Mouse (Mus musculus) liver, embryonic 14.5 days (tissue): ENCODE data around the gene Fbln2. TPM values are rescaled to one million over a fixed set of nuclear protein-coding genes. Genes with fewer than 3 reads are reported as not detected.

ENCODE experiments used
- ATAC-seq: fragments of 200-750 bp; cut with Nextera tagmentation; 2 replicates; pipeline ENCODE4 v1.8.0; 2017; ENCODE audit warnings: moderate number of reproducible peaks, mild to moderate bottlenecking, moderate library complexity; ENCODE audit not compliant: insufficient read depth
- DNase-seq, 3 experiments: peaks; one replicate each; pipeline ENCODE4 v3.0.0-alpha.2; 2012 to 2013; ENCODE audit warnings: low read depth in 3 of 3, low spot score in 3 of 3
- H3K27ac ChIP-seq: fragments of 300-500 bp; sonication (generic); 2 replicates; pipeline ENCODE4 v1.5.1; 2014; ENCODE audit warnings: moderate library complexity, mild to moderate bottlenecking, control low read depth, inconsistent platforms
- H3K27me3 ChIP-seq: fragments of 300-500 bp; sonication (generic); 2 replicates; pipeline ENCODE4 v1.6.1; 2014; ENCODE audit warnings: mild to moderate bottlenecking, low read length, moderate library complexity; ENCODE audit not compliant: control insufficient read depth, insufficient read depth
- H3K36me3 ChIP-seq: fragments of 300-500 bp; sonication (generic); replicated peaks from 2 replicates; pipeline ENCODE4 v1.6.1; 2014; ENCODE audit warnings: low read depth; ENCODE audit not compliant: control insufficient read depth, insufficient read depth
- H3K4me1 ChIP-seq, 2 experiments: fragments of 200-500 bp in 1 of 2; fragments of 300-500 bp in 1 of 2; sonication (generic) in 1 of 2; replicated peaks; 2 replicates each; pipeline ENCODE4 v1.6.1; 2012 to 2014; ENCODE audit warnings: antibody characterized with exemption in 1 of 2, inconsistent platforms in 1 of 2, low read length in 1 of 2; ENCODE audit not compliant: control insufficient read depth in 2 of 2, insufficient read depth in 2 of 2
- H3K4me2 ChIP-seq: fragments of 300-500 bp; sonication (generic); 2 replicates; pipeline ENCODE4 v1.6.1; 2014; ENCODE audit warnings: low read depth, mild to moderate bottlenecking, control low read depth, moderate library complexity
- H3K4me3 ChIP-seq, 2 experiments: fragments of 200-500 bp in 1 of 2; fragments of 300-500 bp in 1 of 2; sonication (generic) in 1 of 2; 2 replicates each; pipeline ENCODE4 v1.5.1; 2012 to 2014; ENCODE audit warnings: low read depth in 2 of 2, low read length in 2 of 2, mild to moderate bottlenecking in 2 of 2, control low read depth in 1 of 2, inconsistent platforms in 1 of 2, moderate library complexity in 1 of 2; ENCODE audit not compliant: insufficient read depth in 1 of 2
- H3K9ac ChIP-seq: fragments of 300-500 bp; sonication (generic); replicated peaks from 2 replicates; pipeline ENCODE4 v1.6.1; 2014; ENCODE audit warnings: mild to moderate bottlenecking, control low read depth, moderate library complexity
- H3K9me3 ChIP-seq: fragments of 300-500 bp; sonication (generic); 2 replicates; pipeline ENCODE4 v1.6.1; 2016; ENCODE audit warnings: low read length, mixed read lengths; ENCODE audit not compliant: control insufficient read depth
- CTCF ChIP-seq: IDR thresholded peaks from 2 replicates; pipeline ENCODE4 v1.5.1; 2016; ENCODE audit warnings: antibody characterized with exemption, low read depth, control low read depth
- EP300 ChIP-seq: IDR thresholded peaks from 2 replicates; pipeline ENCODE4 v1.6.1; 2016; ENCODE audit warnings: antibody characterized with exemption, low read depth
- WGBS: fragments of 180-500 bp; shearing (Covaris S2); extraction: QIAGEN DNeasy Blood & Tissue Kit; methylation state at CpG from one replicate; pipeline ENCODE4 v1.1.7; 2014; ENCODE audit not compliant: insufficient replicate concordance; 5-methylcytosine and 5-hydroxymethylcytosine counted together
- polyA plus RNA-seq, 2 experiments: library from polyadenylated mRNA; depleted of rRNA in 1 of 2; stranded (reverse) in 1 of 2; unstranded in 1 of 2; fragments of >200 nt; fragmentation: Nextera tagmentation in 1 of 2; extraction: Ambion mirVana in 1 of 2; gene quantifications; 2 replicates each; pipeline versions ENCODE4 v1.2.1 to v1.2.3; 2012 to 2014

Gene Fbln2
- polyA plus RNA-seq, 2 experiments: 4.3 to 5.1 TPM

- no peaks in the 10 kb centered on the region for H3K4me1 ChIP-seq
- H3K9ac ChIP-seq: no peak overlapping the region
- peaks cover 8% of the 10 kb centered on the region for H3K27me3 ChIP-seq
- ATAC-seq (no peak), DNase-seq (no peak)
- no peaks in the 10 kb centered on the region for H3K36me3 ChIP-seq
- no peak overlapping the region for H3K4me3 ChIP-seq
- no peak for TF ChIP-seq CTCF
- no peak for TF ChIP-seq EP300
- no peaks in the 10 kb centered on the region for H3K9me3 ChIP-seq
- WGBS: 47% methylated on average over 10 of the region's 10 CpGs
- no peak overlapping the region for H3K27ac ChIP-seq
- H3K4me2 ChIP-seq: no peak overlapping the region
Measured at GRCm38 (mm10) chr6:91290937-91291336, 78.7 kb downstream of the Fbln2 start.

GRCm38 (mm10) chr6:91295431-91295830 is 83.2 kb downstream of the Fbln2 start:
- Histone ChIP-seq H3K4me3 (no peak overlapping the region), H3K27me3 (no peaks in the 10 kb centered on the region; the same call in 1 of the 2 replicates), H3K9me3 (no peaks in the 10 kb centered on the region), H3K36me3 (no peaks in the 10 kb centered on the region), H3K9ac (no peak overlapping the region), H3K27ac (no peak overlapping the region), H3K4me1 (no peaks in the 10 kb centered on the region), H3K4me2 (no peak overlapping the region)
- ATAC-seq: no peak
- no peak for DNase-seq
- TF ChIP-seq CTCF (no peak), EP300 (no peak)
- 48% methylated on average over 4 of the region's 4 CpGs for WGBS

GRCm38 (mm10) chr6:91298828-91299227 is 86.6 kb downstream of the Fbln2 start:
- H3K27me3 ChIP-seq: no peaks in the 10 kb centered on the region; the same call in 1 of the 2 replicates
- H3K4me3 ChIP-seq: no peak overlapping the region
- H3K4me1 ChIP-seq: no peaks in the 10 kb centered on the region
- DNase-seq (no peak), ATAC-seq (no peak)
- TF ChIP-seq EP300: no peak
- no peak overlapping the region for H3K27ac ChIP-seq
- no peaks in the 10 kb centered on the region for H3K36me3 ChIP-seq
- no peak overlapping the region for H3K9ac ChIP-seq
- 13% methylated on average over 6 of the region's 6 CpGs for WGBS
- H3K9me3 ChIP-seq: no peaks in the 10 kb centered on the region
- H3K4me2 ChIP-seq: no peak overlapping the region

DNA sequence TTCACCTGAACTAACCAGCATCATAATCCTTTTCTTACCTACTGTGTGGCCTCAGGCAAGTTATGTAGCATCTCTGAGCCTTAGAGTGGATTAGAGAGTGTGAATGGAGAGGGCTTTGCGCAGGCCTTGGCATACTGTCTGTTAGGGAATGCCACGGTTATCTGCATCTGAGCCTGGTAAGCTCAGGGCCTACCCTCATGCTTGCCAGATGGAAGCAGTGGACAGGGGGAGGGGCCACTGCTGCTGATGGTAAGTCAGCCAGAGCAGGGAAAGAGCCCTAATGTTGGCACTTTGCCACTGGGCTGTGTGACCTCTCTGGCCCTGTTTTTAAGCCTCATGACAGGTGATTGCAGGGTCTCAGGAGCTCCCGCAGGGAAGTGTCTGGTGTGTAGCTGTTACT is 87.8 kb downstream of the Fbln2 start:
- Histone ChIP-seq H3K9me3 (no peaks in the 10 kb centered on the region), H3K9ac (no peak overlapping the region), H3K27me3 (no peaks in the 10 kb centered on the region; the same call in 1 of the 2 replicates), H3K4me1 (no peaks in the 10 kb centered on the region), H3K27ac (no peak overlapping the region), H3K36me3 (no peaks in the 10 kb centered on the region), H3K4me3 (no peak overlapping the region), H3K4me2 (no peak overlapping the region)
- WGBS: 60% methylated on average over 3 of the region's 3 CpGs
- ATAC-seq (no peak), DNase-seq (no peak)
- TF ChIP-seq EP300: no peak
- no peak for TF ChIP-seq CTCF

- no peaks in the 10 kb centered on the region for H3K4me1 ChIP-seq
- H3K27ac ChIP-seq: no peak overlapping the region
- H3K4me3 ChIP-seq: no peak overlapping the region
- ATAC-seq (no peak), DNase-seq (no peak)
- no peak overlapping the region for H3K9ac ChIP-seq
- WGBS: 44% methylated on average over 1 of the region's 1 CpGs
- TF ChIP-seq EP300 (no peak), CTCF (no peak)
- H3K27me3 ChIP-seq: no peaks in the 10 kb centered on the region; the same call in 1 of the 2 replicates
- no peaks in the 10 kb centered on the region for H3K36me3 ChIP-seq
- no peak overlapping the region for H3K4me2 ChIP-seq
- no peaks in the 10 kb centered on the region for H3K9me3 ChIP-seq
Measured at GRCm38 (mm10) chr6:91301839-91302238, 89.6 kb downstream of the Fbln2 start.

- Histone ChIP-seq H3K9ac (no peak overlapping the region), H3K36me3 (no peaks in the 10 kb centered on the region), H3K4me1 (no peaks in the 10 kb centered on the region), H3K27me3 (no peaks in the 10 kb centered on the region; the same call in 1 of the 2 replicates), H3K9me3 (no peaks in the 10 kb centered on the region), H3K4me2 (no peak overlapping the region), H3K4me3 (no peak overlapping the region), H3K27ac (no peak overlapping the region)
- DNase-seq (no peak), ATAC-seq (no peak)
- TF ChIP-seq EP300: no peak
- TF ChIP-seq CTCF: no peak
- 51% methylated on average over 3 of the region's 3 CpGs for WGBS
Measured at GRCm38 (mm10) chr6:91302337-91302736, 90.1 kb downstream of the Fbln2 start.
